Mouse (Mus musculus): ENCODE data around the gene Mydgf.

- TF ChIP-seq CTCF (IDR thresholded peaks at IDR 0.05; ENCODE audit: extremely low read depth, insufficient read depth, insufficient read length, insufficient replicate concordance) (no peak), POLR2A (IDR thresholded peaks at IDR 0.05; ENCODE audit: low read depth, low read length) (no peak)
These were observed 36.1 kb upstream of the Mydgf start for GRCm38 (mm10) chr17:56219805-56220204.
